Mouse (Mus musculus): ENCODE data around the gene Sdcbp2.
"Not testable (repeated sequence)": the region's sequence is repeated elsewhere in the genome, so short reads cannot be mapped to it uniquely, and the experiment has no call there.

The Sdcbp2 gene

GRCm38 (mm10) chr2:151569452-151569851, 3.0 kb upstream of the Sdcbp2 start:
- in situ Hi-C loops (cut with MboI), result no loop called here

GRCm38 (mm10) chr2:151573667-151574066, 1.2 kb downstream of the Sdcbp2 start:
- in situ Hi-C loops (cut with MboI), result no loop called here

DNA sequence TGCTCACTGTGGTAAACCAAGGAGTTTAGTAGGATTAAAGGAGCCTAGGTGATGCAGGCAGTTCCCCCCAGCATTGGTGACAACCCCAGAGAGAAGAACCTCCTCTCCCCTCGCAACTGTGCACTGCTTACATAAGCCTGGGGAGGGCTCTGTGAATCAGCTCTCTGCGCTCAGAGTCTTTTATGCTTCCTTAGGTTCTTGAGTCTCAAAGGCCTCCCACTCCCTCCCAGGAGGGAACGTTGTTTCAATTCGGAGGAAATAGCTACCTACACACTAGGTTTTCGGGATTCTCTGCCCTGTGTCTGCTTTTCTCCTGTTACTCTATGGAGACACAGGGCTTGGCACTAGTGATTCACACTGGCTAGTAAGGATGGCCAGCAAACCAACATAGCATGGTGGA, 2.2 kb downstream of the Sdcbp2 start:
- in situ Hi-C loops (cut with MboI), result no loop called here

DNA sequence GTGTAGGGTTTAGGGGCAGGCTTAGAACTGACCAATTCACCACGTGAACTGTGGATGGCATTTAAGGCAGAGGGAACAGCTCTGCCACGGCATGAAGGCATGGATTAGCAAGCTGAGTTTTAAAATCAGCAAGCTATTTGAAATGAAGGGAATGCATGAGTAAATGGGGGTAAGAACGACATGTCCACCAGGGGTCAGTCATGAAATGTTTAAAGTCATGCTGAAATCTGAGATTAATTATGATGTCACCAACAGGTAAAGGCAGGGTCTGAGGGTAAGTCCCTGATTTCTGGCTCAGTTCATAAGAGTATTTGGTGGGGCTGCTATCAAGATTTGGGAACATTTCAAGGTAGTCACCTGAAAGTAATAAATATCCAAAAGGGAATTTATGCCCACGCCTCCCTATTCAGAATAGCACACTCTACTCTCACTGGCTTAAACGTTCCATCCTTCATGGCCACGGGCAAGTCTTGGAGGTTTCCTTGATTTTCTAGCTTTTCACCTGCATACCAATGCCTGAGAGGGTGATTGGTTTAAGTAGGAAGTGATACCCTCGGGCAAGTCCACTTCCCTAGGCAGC, 2.8 kb downstream of the Sdcbp2 start:
- in situ Hi-C loops (cut with MboI), result no loop called here

GRCm38 (mm10) chr2:151575699-151576389, 3.4 kb downstream of the Sdcbp2 start:
- in situ Hi-C loops (cut with MboI), result no loop called here

GRCm38 (mm10) chr2:151579183-151579582, 6.8 kb downstream of the Sdcbp2 start:
- in situ Hi-C loops (cut with MboI), result no loop called here

DNA sequence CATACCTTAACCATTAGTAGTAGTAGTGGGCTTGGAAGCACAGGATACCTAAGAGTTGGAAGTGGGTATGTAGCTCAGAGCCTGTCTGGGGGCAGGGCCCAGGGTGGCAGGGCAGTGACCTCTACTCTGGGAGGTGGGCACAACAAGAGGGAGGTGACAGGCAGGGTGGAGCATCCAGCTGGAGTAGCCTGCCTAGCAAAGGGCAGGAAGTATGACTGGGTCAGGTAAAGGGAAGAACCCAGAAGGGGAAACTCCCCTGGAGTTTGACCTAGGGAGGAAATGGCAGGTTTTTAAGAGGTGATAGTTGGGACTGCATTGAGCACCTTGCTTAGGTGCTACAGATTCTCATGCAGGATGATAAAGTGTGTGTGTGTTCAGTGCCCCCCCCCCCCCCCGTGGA, 8.5 kb downstream of the Sdcbp2 start:
- in situ Hi-C loops (cut with MboI), result no loop called here

DNA sequence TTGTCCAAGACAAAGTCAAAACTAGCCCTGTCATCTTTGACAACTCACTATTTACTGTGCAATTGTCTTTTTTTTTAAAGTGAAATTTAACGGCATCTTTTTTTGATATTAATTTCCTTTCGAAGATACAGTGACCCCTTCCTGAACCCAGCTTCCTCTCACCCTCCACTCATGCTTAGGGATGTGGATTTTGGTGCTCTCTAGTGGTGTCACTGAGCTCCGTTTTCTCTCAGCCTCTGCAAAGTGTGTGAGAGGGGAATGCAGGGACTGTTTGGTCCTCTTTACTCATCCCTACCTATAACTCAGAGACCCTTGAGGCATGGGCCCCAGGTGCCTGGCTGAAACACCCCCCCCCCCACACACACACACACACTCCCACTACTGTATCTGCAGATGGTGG, 13.5 kb downstream of the Sdcbp2 start:
- in situ Hi-C loops (cut with MboI), result no loop called here

- in situ Hi-C loops (cut with MboI), result no loop called here
These were observed 14.4 kb downstream of the Sdcbp2 start for GRCm38 (mm10) chr2:151586807-151587206.

- in situ Hi-C loops (cut with MboI), result no loop called here
These were observed 14.9 kb downstream of the Sdcbp2 start for GRCm38 (mm10) chr2:151587306-151587705.

DNA sequence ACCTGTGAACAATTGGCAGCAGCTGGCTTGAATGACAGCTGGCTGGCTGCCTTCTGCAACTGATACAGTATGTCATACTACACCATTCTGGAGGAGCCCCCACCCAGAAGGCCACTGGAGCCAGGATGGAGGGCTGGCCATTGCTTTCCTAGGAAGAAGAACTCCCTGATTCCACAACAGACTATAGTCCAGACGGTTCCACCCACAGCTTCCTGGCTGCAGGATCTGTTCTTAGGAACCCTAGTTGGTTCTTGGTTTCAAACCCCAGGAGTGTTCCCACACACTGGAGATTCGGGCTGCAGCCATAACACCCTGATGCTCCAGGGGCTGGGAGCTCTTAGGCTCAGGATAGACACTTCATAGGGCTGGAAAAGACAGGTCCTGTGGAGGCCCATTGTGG, 25.6 kb downstream of the Sdcbp2 start:
- in situ Hi-C loops (cut with MboI), result no loop called here

GRCm38 (mm10) chr2:151602106-151602505, 29.7 kb downstream of the Sdcbp2 start:
- in situ Hi-C loops (cut with MboI), result no loop called here

- in situ Hi-C loops (cut with MboI), result no loop called here
These were observed 31.2 kb downstream of the Sdcbp2 start for GRCm38 (mm10) chr2:151603630-151604029.

DNA sequence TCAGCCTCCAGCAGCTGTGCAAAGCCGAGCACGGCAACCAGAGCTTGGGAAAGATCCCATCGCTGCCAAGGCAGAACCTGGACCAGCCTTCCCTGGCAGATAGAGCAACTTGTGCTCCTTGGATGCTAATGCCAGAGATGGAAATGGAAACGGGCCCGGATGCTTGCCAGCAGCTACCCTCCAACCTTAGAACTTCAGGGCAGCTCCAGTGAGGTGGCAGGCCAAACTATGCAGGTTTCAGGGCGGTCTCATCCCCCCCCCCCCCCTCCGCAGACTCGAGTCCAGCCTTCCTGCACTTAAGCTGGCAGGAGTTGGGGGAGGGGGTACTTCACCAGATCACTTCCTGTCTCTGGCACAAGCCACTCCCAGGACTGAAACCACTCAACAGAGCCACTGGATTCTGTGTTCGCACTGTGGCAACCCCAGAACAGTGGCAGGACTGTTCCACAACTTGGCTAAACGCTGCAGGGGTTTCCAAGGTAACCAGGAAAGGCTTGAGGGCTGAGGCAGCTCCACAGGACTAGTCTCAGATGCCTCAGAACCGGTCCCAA, 33.1 kb downstream of the Sdcbp2 start:
- in situ Hi-C loops (cut with MboI), result no loop called here

- in situ Hi-C loops (cut with MboI), result no loop called here
These were observed 36.0 kb downstream of the Sdcbp2 start for GRCm38 (mm10) chr2:151608435-151608834.

GRCm38 (mm10) chr2:151609974-151610373, 37.6 kb downstream of the Sdcbp2 start:
- in situ Hi-C loops (cut with MboI), result no loop called here

- in situ Hi-C loops (cut with MboI), result not testable (repeated sequence)
These were observed 43.4 kb downstream of the Sdcbp2 start for GRCm38 (mm10) chr2:151615779-151616178.

DNA sequence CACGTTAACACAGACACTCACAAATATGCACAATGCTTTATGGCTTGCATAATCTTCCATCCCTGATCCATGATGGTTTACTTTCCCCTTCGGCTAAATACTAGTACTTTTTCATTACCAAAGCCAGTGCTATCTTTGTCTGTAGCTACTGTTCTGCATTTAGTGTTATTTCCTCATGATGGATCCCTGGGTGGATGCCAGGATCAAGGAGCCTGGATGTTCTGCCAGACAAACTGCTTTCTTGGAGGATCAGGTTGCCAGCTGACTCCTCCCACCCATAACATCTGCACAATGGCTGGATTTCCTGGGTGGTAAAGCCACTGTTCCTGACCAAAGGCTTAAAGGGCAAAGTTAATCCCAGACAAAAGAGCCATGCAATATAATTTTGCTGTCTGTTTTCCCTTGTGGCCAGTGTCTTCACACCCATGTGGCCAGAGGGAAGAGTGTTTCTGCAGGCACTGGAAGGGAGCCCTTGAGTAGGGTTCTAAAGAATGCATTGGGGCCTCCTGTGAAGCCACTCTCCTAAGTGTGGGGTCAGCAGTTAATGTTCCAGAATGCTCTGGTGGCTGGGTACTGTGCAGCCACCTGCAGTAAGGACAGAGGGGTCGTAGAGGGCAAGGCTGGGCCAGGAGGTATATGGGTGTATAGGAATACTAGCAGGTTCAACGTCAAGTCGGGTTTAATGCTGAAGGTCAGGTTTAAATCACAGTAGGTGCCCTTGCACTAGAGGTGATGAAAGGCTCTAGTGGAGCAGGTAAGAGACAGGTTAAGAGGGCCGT, 44.3 kb downstream of the Sdcbp2 start:
- in situ Hi-C loops (cut with MboI), result no loop called here

DNA sequence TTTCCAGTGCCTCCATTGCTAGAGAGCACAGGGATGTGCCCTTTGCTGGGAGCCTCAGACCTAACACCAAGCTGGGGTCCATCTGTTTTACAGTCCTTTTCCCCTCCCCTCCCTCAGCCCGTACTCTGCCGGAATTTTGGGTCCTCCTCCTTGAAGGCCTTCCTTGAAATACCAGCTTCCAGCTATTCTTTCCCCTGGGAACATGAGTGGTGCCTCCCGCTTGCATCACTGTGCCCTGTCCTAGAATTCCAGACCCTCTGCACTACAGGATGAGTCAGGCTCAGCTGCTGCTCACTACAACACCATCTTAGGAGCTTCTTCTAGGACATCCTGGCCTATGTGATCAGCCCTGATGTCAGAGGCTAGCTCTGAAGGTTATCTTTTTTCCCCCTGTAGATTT, 51.4 kb downstream of the Sdcbp2 start:
- in situ Hi-C loops (cut with MboI), result no loop called here

DNA sequence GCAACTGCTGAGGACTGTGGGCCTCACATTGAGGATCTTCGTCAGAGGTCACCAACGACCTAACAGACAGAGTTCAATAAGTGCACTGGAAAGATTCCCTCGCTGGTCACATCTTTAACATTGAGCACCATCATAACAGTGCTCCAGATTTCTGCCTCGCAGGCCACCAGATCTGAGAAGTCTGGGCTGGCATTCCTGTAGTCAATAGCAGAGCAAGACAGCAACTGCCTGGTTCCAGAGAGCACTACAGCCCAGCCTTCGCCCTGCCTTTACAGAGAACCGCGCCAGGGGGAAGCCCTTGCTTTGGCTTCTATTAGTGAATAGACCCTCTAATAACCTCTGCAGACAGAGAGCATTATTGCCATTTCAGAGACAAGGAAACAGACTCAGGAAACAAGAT, 53.9 kb downstream of the Sdcbp2 start:
- in situ Hi-C loops (cut with MboI), result no loop called here

DNA sequence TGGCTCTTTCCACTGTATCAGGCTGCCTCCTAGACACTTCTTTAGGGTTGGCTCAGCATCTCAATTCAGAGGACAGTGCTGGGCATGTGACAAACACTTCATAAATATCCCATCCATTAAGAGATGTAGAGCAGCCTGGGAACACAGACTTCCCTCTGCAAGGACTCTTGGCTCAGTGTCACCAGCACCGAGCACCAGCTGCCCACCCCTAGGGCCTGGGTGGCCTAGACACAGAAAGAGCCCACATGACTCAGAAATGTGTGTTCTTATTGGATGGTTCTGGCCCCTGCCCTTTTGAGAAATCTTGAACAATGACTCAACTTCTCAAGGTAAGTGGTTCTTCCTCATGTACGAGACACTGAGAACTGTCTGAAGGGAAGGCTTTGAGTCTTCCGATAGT, 55.6 kb downstream of the Sdcbp2 start:
- in situ Hi-C loops (cut with MboI), result no loop called here

GRCm38 (mm10) chr2:151629310-151629709, 56.9 kb downstream of the Sdcbp2 start:
- in situ Hi-C loops (cut with MboI), result no loop called here
